Mouse (Mus musculus) kidney, embryonic 15.5 days (tissue): ENCODE data around the gene Anxa10. TPM values are rescaled to one million over a fixed set of nuclear protein-coding genes. Genes with fewer than 3 reads are reported as not detected.

Source experiments
- polyA plus RNA-seq: library from polyadenylated mRNA; unstranded; fragments of >200 nt; fragmentation: Nextera tagmentation; extraction: Ambion mirVana; gene quantifications from 2 replicates; pipeline ENCODE4 v1.2.1, GENCODE M21; 2015

Anxa10 gene
- polyA plus RNA-seq, 1 experiment from 2014 or later = 0.17 TPM

Other genes with a start within 250 kb of the Anxa10 start
- 62.4 and 76.7 TPM in 2 replicates for gene Palld, start 220.5 kb downstream of the Anxa10 start, polyA plus RNA-seq
- 0.24 and 0.88 TPM in 2 replicates for gene Ddx60, start 195.1 kb downstream of the Anxa10 start, polyA plus RNA-seq